Mouse (Mus musculus) lung, postnatal 4 days (tissue): ENCODE data around the gene Cfap74.
"Not testable (repeated sequence)": the region's sequence is repeated elsewhere in the genome, so short reads cannot be mapped to it uniquely, and the experiment has no call there.

ENCODE experiments used
- DNase-seq, 2 experiments: peaks; one replicate each; pipeline ENCODE4 v3.0.0; 2021

Cfap74 gene

DNA sequence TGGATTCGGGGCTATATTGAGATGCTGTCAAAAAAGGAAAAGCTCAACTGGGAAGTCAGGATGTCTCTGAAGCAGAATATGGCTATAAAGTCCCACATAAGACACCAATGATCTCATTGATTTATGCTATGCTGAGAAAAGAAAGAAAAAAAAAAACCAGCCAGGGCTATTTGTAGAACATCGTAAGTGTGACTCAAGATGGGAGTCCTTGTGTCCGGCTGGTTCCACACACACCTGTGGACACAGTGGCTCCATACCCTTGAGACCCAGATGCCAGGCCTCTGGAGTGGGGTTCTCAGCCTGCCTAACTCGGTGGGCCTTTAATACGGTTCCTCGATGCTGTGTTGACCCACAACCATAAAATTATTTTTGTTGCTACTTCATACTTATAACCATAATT lies 3.1 kb downstream of the Cfap74 start:
- DNase-seq = no peak

DNA sequence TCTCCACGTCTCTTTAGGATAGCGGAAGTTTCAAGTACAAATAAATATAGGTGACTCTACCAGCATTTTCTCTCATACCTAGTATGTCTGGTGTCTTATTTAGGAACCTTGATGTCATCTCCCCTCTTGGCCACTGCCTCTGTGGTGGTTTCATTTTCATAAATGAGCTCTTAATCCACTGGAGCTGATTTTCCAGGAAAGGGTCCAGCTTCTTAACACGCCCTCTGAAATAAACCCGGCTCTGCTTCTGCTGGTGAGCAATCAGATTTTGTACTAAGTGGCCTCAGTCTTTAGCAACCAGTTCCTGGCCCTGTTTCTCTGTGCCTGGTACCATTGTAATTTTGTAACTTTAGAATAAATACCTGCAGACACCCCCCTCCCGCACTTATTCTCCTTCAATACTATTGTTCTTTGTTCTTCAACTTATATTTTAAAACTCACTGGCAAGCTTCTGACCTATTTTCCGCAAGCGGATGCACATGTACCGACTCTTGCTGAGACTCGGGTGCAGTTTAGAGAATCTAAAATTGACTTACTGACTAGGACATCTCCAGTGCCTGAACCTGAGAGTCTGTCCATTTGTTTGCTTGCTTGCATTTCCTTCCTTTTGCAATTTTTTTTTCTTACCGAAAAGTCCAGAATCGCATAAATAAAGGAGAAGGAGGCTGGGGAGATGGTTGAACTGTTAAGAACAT lies 4.8 kb downstream of the Cfap74 start:
- no peak for DNase-seq

DNA sequence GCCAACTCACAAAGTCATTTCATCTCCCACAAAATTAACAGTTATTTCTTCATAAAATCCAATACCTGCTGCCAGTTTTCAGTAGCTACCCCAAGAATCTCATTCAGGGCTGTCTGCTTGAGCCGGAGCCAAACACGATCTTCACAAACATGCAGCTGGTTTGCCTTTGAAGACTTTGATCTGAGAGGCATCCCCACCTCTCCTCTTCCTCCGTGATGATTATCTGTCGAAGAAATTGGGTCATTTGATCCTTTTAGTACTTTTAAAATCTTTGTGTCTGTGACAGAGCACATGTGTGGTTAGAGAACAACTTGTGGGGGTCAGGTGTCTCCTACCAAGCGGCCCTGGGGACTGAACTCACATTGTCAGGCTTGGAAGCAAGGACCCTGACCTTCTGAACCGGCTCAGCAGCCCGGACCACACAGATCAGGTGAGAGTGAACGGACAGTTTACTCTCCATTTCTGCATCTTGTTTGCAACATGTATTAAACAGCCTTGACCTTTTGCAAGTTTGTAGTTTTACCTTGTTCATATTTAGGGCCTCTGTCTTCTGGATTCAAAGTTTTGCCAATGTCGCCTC lies 5.8 kb downstream of the Cfap74 start:
- no peak for DNase-seq

DNA sequence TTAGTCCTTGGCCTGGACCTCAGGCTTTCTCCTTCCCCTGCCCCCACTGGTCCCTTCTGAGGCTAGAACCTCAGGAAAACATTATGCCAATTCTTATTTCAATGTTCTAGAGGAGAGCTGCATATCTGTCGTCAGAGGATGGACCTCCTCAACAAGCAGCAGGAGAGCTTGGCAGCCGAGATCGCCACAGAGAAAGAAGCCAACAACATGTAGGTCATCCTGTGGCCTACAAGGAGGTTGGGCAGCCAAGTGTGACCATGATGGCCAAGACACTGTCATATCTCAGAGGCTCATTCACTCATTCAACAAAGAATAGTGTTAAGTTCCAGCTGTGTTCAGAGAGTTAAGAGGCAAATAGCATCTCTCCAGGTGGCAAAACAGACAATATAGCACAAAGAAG lies 11.1 kb downstream of the Cfap74 start:
- DNase-seq = no peak

DNA sequence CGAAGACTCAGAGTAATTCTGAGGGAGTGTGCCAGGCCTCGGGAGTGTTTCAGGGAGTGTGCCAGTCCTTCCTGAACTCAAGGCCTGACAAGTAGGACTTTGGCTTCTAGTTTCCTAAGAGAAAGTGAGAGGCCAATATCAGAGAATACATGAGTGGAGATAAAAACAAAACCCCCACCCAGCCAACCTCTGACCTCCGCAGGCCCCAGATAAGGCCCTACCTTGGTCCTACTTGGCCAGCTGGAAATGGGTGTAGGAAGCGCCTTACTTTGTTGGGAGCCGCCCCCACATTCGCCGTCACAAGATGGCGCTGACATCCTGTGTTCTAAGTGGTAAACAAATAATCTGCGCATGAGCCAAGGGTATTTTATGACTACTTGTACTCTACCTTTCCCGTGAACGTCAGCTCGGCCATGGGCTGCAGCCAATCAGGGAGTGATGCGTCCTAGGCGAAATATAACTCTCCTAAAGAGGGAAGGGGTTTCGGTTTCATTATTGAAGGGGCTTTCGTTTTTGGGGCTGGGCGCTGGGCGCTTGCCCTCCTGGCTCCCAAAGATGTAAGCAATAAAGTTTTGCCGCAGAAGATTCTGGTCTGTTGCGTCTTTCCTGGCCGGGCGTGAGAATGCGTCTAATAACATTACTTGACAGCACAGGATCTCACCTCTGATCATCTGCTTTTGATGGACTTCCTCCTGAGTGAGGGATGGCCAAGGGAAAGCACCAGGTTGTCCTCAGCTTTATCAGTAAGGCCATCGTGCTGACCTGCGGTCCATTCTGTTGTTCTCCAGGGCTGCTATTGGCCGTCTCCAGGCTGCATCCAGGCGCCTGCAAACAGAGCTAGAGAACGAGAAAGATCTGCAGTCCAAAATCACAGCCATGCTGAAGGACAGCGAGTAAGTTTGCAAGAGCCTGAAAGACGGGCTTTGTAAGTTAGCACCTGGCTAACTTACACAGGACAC lies 12.7 kb downstream of the Cfap74 start:
- not testable (repeated sequence) for DNase-seq

DNA sequence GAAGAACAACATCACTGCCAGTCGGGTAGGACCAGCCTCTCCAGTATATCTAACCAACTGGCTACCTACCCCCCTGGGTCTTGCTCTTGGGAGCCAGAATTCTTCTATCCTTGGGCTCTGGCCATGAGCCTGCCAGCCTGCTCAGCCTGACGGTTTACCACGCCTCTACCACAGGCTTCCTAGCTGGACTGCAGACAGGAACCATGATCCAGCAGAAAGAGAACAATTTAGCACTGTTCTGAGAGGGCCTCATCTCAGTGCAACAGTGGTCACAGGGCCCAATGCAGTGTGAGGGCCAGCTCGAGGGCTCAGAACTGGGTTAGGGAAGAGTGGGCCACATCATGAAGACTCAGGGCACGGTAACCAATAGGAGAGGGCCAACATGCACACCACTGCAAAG lies 15.0 kb downstream of the Cfap74 start:
- DNase-seq = no peak

DNA sequence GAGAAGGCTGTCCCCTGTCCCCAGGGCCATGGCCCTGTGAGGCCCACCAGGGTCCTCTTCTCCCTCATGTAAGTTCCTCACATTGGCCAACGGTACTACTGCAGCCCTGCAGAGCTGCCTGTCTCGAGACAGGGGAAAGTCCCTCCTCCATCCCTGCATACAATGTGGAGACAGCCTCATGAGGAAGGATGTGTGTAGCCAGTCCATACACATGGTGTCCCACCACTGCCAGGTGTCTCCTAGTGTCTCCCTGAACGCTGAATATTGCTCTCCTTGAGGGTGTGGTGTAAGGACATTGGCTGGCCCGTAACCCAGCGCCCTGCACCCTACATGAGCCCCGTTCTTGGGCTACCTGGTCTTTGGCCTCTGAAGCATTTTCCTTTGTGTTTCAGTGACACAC lies 17.3 kb downstream of the Cfap74 start:
- DNase-seq = no peak

DNA sequence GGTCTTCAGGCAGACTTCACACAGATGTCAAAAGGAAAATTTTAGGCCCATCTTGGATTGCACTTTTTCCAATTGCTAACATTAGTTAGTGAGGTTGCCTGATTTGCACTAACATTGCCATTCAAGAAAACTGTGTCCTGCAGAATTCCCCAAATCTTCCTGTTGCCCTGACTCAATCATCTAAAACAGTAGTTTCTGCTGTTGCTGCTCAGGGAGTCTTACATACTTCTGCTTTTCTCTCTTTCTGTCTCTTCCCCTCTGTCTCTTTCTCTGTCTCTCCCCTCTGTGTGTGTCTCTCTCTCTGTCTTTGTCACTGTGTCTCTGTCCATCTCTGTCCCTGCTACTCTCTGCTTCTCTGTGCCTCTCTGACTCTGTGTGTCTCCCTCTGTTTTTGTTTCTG lies 19.5 kb downstream of the Cfap74 start:
- DNase-seq = no peak

DNA sequence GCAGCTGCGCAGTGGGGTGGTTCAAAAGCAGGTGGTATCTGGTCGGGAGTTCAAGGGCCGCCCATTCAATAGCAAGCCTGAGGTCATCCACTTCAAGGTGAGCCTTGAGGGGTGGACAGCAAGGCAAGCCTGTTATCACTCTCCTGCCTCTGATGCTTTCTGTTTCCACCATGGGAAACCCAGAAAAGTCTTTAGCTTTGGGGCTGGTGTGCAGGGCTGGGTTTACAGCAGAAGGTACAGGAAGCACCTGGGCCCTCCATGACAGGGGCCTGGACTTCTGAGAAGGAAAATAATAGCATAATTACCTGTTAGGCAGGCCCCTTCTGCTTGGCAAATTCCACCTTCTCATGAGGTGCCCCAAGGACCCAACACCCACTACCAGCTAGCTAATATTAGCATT lies 20.2 kb downstream of the Cfap74 start:
- DNase-seq = no peak

DNA sequence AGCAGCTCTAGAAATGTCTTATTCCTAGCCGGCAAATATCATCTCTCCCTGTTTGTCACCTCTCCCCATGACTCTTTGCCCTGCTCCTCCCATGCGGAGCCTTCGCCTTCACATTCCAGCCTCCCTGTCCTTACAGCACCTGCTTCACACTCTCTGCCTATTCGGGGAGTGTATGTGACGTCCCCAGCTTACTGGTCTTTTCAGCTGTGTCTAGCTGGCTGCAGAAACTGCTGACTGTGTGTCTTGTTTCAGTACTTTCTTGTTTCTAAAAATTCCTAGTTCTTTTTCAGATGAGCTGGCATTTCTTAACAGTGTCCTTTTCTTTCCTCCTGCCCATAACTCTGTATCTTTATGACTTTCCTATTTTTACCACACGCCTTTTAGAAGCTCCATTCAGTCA lies 23.4 kb downstream of the Cfap74 start:
- DNase-seq = no peak

DNA sequence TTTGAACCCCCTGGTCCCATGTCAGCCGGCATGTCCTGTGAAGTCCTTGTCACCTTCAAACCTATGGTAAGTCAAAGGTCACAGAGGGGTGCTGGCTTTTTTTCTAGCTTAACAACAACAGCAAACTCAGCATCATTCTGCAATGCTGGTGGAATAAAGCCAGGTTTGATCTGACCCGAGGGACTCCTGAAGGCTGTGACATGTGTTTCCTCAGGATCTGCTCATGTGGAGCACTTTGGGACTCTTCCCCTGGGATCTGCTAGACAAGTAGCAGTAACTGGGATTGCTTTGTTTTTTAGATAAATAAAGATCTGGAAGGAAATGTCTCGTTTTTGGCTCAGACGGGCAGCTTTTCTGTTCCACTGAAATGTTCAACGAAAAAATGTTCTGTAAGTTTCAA lies 25.0 kb downstream of the Cfap74 start:
- DNase-seq = no peak

DNA sequence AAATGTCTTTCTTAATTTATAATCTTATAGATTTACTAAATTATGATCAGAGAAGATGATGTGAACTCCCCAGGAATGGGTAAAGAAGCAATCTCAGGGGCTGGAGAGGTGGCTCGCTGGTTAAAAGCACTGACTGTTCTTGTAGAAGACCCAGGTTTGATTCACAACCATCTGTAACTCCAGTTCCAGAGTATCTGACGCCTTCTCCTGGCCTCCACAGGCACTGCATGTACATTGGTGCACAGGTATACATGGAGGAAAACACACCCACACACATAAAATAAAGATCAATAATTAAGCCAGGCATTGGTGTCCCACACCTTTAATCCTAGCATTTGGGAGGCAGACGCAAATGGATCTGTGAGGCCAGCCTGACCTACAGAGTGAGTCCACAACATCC lies 33.8 kb downstream of the Cfap74 start:
- no peak for DNase-seq

DNA sequence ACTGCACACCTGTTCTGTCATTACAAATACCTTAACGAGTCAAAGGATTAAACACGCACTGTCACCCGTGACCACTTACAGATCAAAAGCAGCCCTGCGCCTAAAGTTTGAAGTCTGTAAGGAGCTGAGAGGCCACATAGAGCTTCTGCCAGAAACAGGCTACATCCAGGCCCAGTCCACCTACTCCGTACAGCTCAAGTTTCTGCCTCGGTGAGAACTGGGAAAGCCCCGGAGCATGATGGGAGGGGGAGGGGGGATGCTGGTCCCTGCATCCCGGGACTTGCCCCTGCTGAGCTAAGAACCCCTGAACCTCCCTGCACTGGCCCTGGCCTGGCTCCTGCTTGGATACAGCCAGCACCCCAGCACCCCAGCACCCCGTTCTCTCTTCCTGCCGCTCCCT lies 42.6 kb downstream of the Cfap74 start:
- no peak for DNase-seq

DNA sequence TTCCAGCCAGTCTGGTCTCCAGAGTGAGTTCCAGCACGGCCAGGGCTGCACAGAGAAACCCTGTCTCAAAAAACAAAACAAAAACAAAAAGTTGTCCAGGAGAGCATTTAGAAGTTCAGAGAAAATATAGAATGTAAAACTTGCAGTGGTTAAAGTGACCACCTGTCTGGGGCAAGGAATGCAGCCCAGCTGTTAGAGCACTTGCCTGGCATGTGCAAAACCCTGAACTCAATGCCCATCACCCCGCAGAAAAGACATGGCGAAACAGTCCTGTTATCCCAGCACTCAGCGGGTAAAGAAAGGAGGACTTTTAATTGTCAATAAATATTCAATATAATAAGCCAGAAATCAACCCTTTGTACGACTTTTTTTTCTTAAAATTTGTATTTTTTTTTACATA lies 49.6 kb downstream of the Cfap74 start:
- DNase-seq = no peak

DNA sequence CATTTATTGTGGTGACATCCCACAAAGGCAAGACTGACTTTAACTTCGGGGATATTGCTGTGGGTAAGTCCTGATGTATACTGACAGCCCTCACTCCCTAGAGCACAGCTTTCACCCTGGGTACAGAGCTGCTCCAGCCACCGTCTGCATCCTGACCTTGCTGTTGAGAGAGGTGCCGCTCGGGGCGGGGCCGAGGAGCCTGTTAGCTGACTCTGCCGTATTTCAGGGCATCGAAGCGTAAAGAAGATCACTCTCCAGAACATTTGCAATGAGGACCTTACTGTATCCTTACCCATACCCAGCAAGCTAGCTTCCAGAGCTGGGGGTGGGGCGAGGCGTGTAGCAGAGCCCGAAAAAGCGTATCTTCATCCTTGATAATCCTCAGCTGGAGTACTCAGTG lies 54.1 kb downstream of the Cfap74 start:
- DNase-seq = no peak

DNA sequence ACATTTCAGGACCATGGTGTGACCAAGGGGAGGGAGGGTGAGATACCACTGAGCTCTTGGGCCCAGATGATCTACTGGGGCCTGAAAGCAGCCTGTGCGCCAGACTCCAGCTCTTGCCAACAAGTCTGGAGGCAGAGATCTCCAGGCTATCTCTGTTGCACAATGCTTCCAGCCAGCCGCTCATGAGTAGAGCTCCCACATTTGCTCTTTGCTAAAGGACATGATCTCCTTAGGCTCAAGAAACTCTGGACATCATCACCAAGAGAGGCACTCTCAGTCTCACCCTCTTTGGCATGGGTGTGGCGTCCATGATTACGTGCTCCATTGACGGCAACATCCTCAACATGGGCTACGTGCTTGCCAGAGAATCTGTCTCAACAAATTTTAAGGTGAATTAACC lies 54.6 kb downstream of the Cfap74 start:
- no peak for DNase-seq

DNA sequence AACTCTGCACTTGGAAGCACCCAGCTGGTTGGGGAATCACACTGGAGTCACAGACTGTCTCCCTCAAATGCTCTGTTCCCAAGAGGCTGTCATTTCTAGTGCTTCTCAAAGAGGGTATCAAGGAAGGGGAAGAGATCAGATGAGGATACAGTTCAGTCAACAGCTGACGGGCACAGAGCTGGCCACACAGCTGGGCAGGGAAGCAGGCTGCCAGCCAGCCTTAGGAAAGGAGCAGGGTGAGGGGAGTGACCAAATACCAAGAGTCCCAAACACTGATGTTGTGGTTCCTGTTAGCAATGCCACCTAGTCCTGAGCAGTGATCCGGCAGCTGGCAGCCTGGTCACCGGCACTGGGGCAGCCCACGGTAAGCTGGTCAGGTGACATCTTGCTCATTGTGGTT lies 55.1 kb downstream of the Cfap74 start:
- DNase-seq = no peak

DNA sequence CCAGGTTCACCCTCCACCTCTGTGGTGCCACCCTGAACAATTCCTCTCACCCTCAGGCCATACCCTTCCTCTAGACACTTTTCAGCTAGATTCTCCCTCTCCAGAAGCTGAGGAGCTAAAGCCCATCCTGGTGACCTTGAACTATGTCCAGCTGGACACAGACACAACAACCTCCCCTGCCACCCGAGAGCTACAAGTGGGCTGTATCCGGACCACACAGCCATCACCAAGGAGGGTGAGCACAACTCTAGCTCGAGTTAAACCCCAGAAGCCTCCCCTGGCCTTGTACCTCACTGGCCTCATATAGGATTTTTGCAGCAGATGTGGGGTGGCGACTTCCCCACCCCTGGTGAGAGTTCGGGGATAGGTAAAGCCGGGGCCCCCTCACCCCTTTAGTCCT lies 56.6 kb downstream of the Cfap74 start:
- DNase-seq = no peak

DNA sequence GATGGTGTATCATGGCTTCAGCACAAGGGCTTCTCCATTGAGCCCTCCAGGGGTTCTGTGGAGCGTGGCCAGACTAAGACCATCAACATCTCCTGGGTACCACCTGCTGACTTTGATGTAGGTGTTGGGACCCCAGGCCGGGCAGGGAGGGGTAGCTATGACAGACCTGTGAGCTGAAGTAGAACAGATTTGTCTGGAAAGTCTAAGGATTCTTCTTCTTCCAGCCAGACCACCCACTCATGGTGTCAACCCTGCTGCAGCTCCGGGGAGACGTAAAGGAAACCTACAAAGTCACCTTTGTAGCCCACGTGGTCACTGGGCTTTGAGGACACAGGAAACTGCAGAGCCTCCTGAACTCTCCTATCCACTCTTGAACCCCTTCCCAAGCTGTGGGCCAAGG lies 57.1 kb downstream of the Cfap74 start:
- no peak for DNase-seq

DNA sequence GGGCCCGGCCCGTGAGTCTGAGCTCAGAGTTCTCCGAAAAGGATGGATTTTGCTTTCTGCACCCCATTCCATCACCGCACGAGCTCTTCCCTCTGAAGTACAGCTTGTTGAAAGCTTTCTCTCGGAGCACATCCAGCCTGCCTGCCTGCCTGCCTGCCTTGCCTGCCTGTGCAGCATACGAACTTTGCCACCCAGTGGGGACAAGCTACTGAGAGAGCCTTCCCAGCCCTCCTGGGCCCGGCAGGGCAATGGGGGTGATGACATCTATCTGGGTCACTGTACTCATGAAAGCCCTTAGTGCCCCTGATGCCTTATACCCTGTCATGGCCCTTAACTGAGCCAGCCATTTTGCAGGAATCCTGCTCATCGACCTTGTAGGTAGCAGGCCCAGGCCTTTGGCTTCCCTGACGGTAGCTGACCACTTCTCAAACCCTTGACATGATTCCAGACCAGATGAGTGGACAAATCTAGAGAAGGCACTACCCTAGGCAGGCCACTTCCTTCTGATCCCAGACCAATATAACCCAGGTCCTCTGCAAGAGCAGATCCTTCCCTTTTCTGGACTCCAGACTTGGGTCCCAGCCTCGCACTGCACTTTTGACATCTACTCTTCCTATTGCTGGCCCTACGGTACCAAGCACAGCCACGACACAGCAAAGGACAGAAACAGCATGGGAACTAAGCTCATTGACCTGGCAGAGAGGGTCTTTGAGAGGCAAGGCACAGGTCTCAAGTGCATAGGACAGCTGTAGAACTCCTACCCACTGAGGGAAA lies 58.4 kb downstream of the Cfap74 start:
- no peak for DNase-seq

DNA sequence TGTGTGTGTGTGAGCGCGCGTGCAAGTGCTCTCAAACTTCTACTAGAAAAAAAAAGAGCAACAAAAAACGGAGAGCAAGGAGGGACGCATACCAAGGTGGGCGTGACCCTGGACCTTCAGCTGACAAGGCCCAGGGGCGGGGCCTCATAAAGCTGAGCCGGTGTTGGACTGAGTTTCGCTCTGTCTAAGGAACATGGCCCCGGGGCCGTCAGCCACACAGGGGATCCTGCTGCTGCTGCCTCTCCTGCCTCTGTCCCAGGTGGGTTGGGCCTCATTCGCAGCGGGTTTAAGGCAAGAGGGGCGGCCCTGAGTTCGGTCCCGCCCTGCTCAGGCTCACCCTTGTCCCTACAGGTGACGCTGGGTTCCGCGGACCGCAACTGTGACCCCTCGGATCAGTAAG lies 60.0 kb downstream of the Cfap74 start, which contains the start of gene Tmem52:
TSS of gene Tmem52 (plus strand) at position 163 of the 400 bp plus-strand sequence.
- peak; percentile 65 to 71 for DNase-seq

DNA sequence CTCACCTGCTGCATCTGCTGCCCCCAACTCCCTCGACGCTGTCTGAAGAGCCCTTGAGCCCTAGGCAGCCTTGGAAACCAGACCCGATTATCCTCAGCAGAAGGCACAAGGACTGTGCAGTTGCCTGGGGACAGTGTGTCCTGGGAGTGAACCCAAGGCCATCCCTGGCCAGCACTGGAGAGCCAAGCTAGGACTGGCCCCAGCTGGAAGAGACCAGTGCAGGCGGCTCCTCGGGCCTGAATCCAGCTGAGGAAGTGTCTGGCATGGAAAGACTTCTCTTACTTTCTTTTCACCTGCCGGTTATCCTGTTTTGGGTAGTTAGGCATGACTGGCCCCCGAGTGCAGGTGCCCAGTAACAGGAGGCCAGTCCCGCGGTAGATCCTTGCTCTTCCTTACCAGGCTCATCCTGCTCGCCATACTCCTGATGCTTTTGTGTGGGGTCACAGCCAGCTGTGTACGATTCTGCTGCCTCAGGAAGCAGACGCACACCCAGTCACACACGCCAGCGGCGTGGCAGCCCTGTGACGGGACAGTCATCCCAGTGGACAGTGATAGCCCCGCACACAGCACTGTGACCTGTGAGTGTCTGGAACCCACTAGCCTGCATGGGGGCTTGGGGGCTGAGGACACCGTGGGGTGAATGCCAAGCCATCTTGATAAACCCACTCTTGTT lies 60.7 kb downstream of the Cfap74 start:
- DNase-seq = no peak
